Mouse (Mus musculus): ENCODE measurements at regions not wholly inside any gene's neighbourhood (a gene's known extent, or its start where the extent isn't known, plus 50 kb on each side); places are given as distances from the start of the nearest gene placed in this dataset.

GRCm38 (mm10) chr4:95169702-95170101, 117.7 kb upstream of the Jun start:
- H3K4me2 ChIP-seq: no peak overlapping the region
- no peaks in the 10 kb centered on the region for H3K4me1 ChIP-seq
- no peak overlapping the region for H3K9ac ChIP-seq
- no peaks in the 10 kb centered on the region for H3K36me3 ChIP-seq (ENCODE audit: poor library complexity, severe bottlenecking)
- no peaks in the 10 kb centered on the region for H3K9me3 ChIP-seq (replicated peaks)
- 61% methylated on average over 2 of the region's 2 CpGs for WGBS
- no peak overlapping the region for H3K4me3 ChIP-seq
- H3K27ac ChIP-seq: no peak overlapping the region
- no peaks in the 10 kb centered on the region for H3K27me3 ChIP-seq
- no peak for ATAC-seq

- Histone ChIP-seq H3K27me3 (0 out of 2 replicates have a peak, but pooled peaks cover 5% of the 10 kb centered on the region), H3K9ac (no peak overlapping the region), H3K4me3 (no peak overlapping the region), H3K36me3 (ENCODE audit: poor library complexity, severe bottlenecking) (no peaks in the 10 kb centered on the region), H3K27ac (no peak overlapping the region), H3K4me1 (no peaks in the 10 kb centered on the region), H3K4me2 (no peak overlapping the region), H3K9me3 (replicated peaks) (no peaks in the 10 kb centered on the region)
- 93% methylated on average over 2 of the region's 2 CpGs for WGBS
- no peak for ATAC-seq
These were observed 125.7 kb upstream of the Jun start for GRCm38 (mm10) chr4:95177753-95178152.

- Histone ChIP-seq H3K4me1 (no peaks in the 10 kb centered on the region), H3K9me3 (replicated peaks) (no peaks in the 10 kb centered on the region), H3K36me3 (ENCODE audit: poor library complexity, severe bottlenecking) (no peaks in the 10 kb centered on the region), H3K9ac (no peak overlapping the region), H3K4me2 (no peak overlapping the region), H3K27ac (no peak overlapping the region), H3K27me3 (0 out of 2 replicates have a peak, but pooled peaks cover 5% of the 10 kb centered on the region), H3K4me3 (no peak overlapping the region)
- 78% methylated on average over 3 of the region's 3 CpGs for WGBS
- no peak for ATAC-seq
These were observed 126.4 kb upstream of the Jun start for GRCm38 (mm10) chr4:95178467-95178866.

- no peaks in the 10 kb centered on the region for H3K36me3 ChIP-seq (ENCODE audit: poor library complexity, severe bottlenecking)
- WGBS: 62% methylated on average over 8 of the region's 8 CpGs
- H3K9me3 ChIP-seq (replicated peaks): no peaks in the 10 kb centered on the region
- H3K4me1 ChIP-seq: peaks cover 4% of the 10 kb centered on the region; the same call in 1 of the 2 replicates
- no peak overlapping the region for H3K9ac ChIP-seq
- no peak overlapping the region for H3K27ac ChIP-seq
- H3K27me3 ChIP-seq: 0 out of 2 replicates have a peak, but pooled peaks cover 5% of the 10 kb centered on the region
- no peak overlapping the region for H3K4me3 ChIP-seq
- H3K4me2 ChIP-seq: no peak overlapping the region
- 0 out of 2 replicates have a peak, but pooled peaks have one; percentile 36 for ATAC-seq
These were observed 126.9 kb upstream of the Jun start for GRCm38 (mm10) chr4:95178900-95179299.

- Histone ChIP-seq H3K27ac (no peak overlapping the region), H3K27me3 (0 out of 2 replicates have a peak, but pooled peaks cover 5% of the 10 kb centered on the region), H3K4me3 (no peak overlapping the region), H3K9me3 (replicated peaks) (no peaks in the 10 kb centered on the region), H3K9ac (no peak overlapping the region), H3K4me1 (peaks cover 19% of the 10 kb centered on the region), H3K36me3 (ENCODE audit: poor library complexity, severe bottlenecking) (no peaks in the 10 kb centered on the region), H3K4me2 (no peak overlapping the region)
- no peak for ATAC-seq
- WGBS: 98% methylated on average over 5 of the region's 5 CpGs
These were observed 128.4 kb upstream of the Jun start for GRCm38 (mm10) chr4:95180446-95180845.

GRCm38 (mm10) chr4:95180999-95181398, 129.0 kb upstream of the Jun start:
- Histone ChIP-seq H3K36me3 (ENCODE audit: poor library complexity, severe bottlenecking) (no peaks in the 10 kb centered on the region), H3K9me3 (replicated peaks) (no peaks in the 10 kb centered on the region), H3K4me3 (no peak overlapping the region), H3K9ac (no peak overlapping the region), H3K4me1 (peaks cover 25% of the 10 kb centered on the region), H3K27ac (no peak overlapping the region), H3K4me2 (no peak overlapping the region), H3K27me3 (0 out of 2 replicates have a peak, but pooled peaks cover 5% of the 10 kb centered on the region)
- ATAC-seq: no peak

GRCm38 (mm10) chr4:95184180-95184579, 132.2 kb upstream of the Jun start:
- Histone ChIP-seq H3K4me3 (no peak overlapping the region), H3K27me3 (0 out of 2 replicates have a peak, but pooled peaks cover 8% of the 10 kb centered on the region), H3K27ac (no peak overlapping the region), H3K9ac (no peak overlapping the region), H3K4me2 (no peak overlapping the region), H3K4me1 (peaks cover 36% of the 10 kb centered on the region), H3K36me3 (ENCODE audit: poor library complexity, severe bottlenecking) (no peaks in the 10 kb centered on the region), H3K9me3 (replicated peaks) (no peaks in the 10 kb centered on the region)
- ATAC-seq: no peak
- 63% methylated on average over 4 of the region's 4 CpGs for WGBS

- ATAC-seq: peak; percentile 92
- Histone ChIP-seq H3K27ac (peak overlapping the region; percentile 78), H3K27me3 (0 out of 2 replicates have a peak, but pooled peaks cover 13% of the 10 kb centered on the region), H3K9ac (no peak overlapping the region), H3K9me3 (replicated peaks) (no peaks in the 10 kb centered on the region), H3K4me3 (no peak overlapping the region), H3K4me2 (0 out of 2 replicates have a peak overlapping the region, but pooled peaks have one; percentile 19), H3K4me1 (peaks cover 41% of the 10 kb centered on the region), H3K36me3 (ENCODE audit: poor library complexity, severe bottlenecking) (no peaks in the 10 kb centered on the region)
- 15% methylated on average over 14 of the region's 14 CpGs for WGBS
These were observed 133.3 kb upstream of the Jun start for GRCm38 (mm10) chr4:95185113-95185915.

- WGBS: 15% methylated on average over 3 of the region's 3 CpGs
- H3K4me2 ChIP-seq: peak overlapping the region; percentile 19; the same call in 1 of the 2 replicates
- no peaks in the 10 kb centered on the region for H3K36me3 ChIP-seq (ENCODE audit: poor library complexity, severe bottlenecking)
- peaks cover 41% of the 10 kb centered on the region for H3K4me1 ChIP-seq
- peak overlapping the region; percentile 78 for H3K27ac ChIP-seq
- no peaks in the 10 kb centered on the region for H3K9me3 ChIP-seq (replicated peaks)
- H3K9ac ChIP-seq: no peak overlapping the region
- H3K4me3 ChIP-seq: no peak overlapping the region
- 0 out of 2 replicates have a peak, but pooled peaks cover 13% of the 10 kb centered on the region for H3K27me3 ChIP-seq
- ATAC-seq: peak; percentile 89
These were observed 133.8 kb upstream of the Jun start for GRCm38 (mm10) chr4:95185916-95186200.

GRCm38 (mm10) chr4:95188107-95188506, 136.1 kb upstream of the Jun start:
- 98% methylated on average over 3 of the region's 3 CpGs for WGBS
- Histone ChIP-seq H3K27ac (no peak overlapping the region), H3K36me3 (ENCODE audit: poor library complexity, severe bottlenecking) (no peaks in the 10 kb centered on the region), H3K9me3 (replicated peaks) (no peaks in the 10 kb centered on the region), H3K27me3 (0 out of 2 replicates have a peak, but pooled peaks cover 8% of the 10 kb centered on the region), H3K4me1 (peaks cover 41% of the 10 kb centered on the region), H3K4me2 (no peak overlapping the region), H3K4me3 (no peak overlapping the region), H3K9ac (no peak overlapping the region)
- no peak for ATAC-seq

GRCm38 (mm10) chr4:95191654-95192406, 139.8 kb upstream of the Jun start:
- H3K9ac ChIP-seq: no peak overlapping the region
- H3K36me3 ChIP-seq (ENCODE audit: poor library complexity, severe bottlenecking): no peaks in the 10 kb centered on the region
- no peak overlapping the region for H3K27ac ChIP-seq
- H3K4me2 ChIP-seq: no peak overlapping the region
- H3K4me3 ChIP-seq: no peak overlapping the region
- 90% methylated on average over 7 of the region's 7 CpGs for WGBS
- H3K4me1 ChIP-seq: 0 out of 2 replicates have a peak, but pooled peaks cover 8% of the 10 kb centered on the region
- no peak for ATAC-seq
- 0 out of 2 replicates have a peak, but pooled peaks cover 8% of the 10 kb centered on the region for H3K27me3 ChIP-seq
- H3K9me3 ChIP-seq (replicated peaks): no peaks in the 10 kb centered on the region

- no peaks in the 10 kb centered on the region for H3K9me3 ChIP-seq (replicated peaks)
- 0 out of 2 replicates have a peak, but pooled peaks cover 8% of the 10 kb centered on the region for H3K4me1 ChIP-seq
- H3K36me3 ChIP-seq (ENCODE audit: poor library complexity, severe bottlenecking): no peaks in the 10 kb centered on the region
- H3K27ac ChIP-seq: no peak overlapping the region
- no peak overlapping the region for H3K9ac ChIP-seq
- H3K27me3 ChIP-seq: 0 out of 2 replicates have a peak, but pooled peaks cover 8% of the 10 kb centered on the region
- no peak overlapping the region for H3K4me3 ChIP-seq
- ATAC-seq: no peak
- no peak overlapping the region for H3K4me2 ChIP-seq
These were observed 140.5 kb upstream of the Jun start for GRCm38 (mm10) chr4:95192562-95192961.

Measured in forebrain, embryonic 13.5 days (tissue).